Mouse (Mus musculus): Measurements from ENCODE around the gene Prrg2. TPM values are rescaled to one million over a fixed set of nuclear protein-coding genes. Genes with fewer than 3 reads are reported as not detected.
"Not testable (repeated sequence)": the region's sequence is repeated elsewhere in the genome, so short reads cannot be mapped to it uniquely, and the experiment has no call there.

Prrg2 gene
- 19.8 and 21.8 TPM in 2 replicates for total RNA-seq (2017)

GRCm38 (mm10) chr7:45062239-45062835, at the start of gene Prrg2, which contains the start of gene Nosip:
Gene Prrg2 (minus strand): TSS chr7:45062677.
Gene Nosip (plus strand): TSS chr7:45062429.
- peak; percentile 94 for ATAC-seq (ENCODE audit: extremely low read depth, insufficient number of reproducible peaks, low FRiP score, poor library complexity, severe bottlenecking)

- ATAC-seq (ENCODE audit: extremely low read depth, insufficient number of reproducible peaks, low FRiP score, poor library complexity, severe bottlenecking) = no peak
Measured at GRCm38 (mm10) chr7:45111940-45112339, 49.5 kb upstream of the Prrg2 start.

GRCm38 (mm10) chr7:45110089-45110488, 47.6 kb upstream of the Prrg2 start:
- ATAC-seq (ENCODE audit: extremely low read depth, insufficient number of reproducible peaks, low FRiP score, poor library complexity, severe bottlenecking) = not testable (repeated sequence)

GRCm38 (mm10) chr7:45107052-45107645, 44.7 kb upstream of the Prrg2 start:
- no peak for ATAC-seq (ENCODE audit: extremely low read depth, insufficient number of reproducible peaks, low FRiP score, poor library complexity, severe bottlenecking)

- no peak for ATAC-seq (ENCODE audit: extremely low read depth, insufficient number of reproducible peaks, low FRiP score, poor library complexity, severe bottlenecking)
Measured at GRCm38 (mm10) chr7:45106441-45106840, 44.0 kb upstream of the Prrg2 start.

GRCm38 (mm10) chr7:45105491-45105890, 43.0 kb upstream of the Prrg2 start:
- no peak for ATAC-seq (ENCODE audit: extremely low read depth, insufficient number of reproducible peaks, low FRiP score, poor library complexity, severe bottlenecking)

GRCm38 (mm10) chr7:45104941-45105340, 42.5 kb upstream of the Prrg2 start:
- ATAC-seq (ENCODE audit: extremely low read depth, insufficient number of reproducible peaks, low FRiP score, poor library complexity, severe bottlenecking) = no peak

GRCm38 (mm10) chr7:45103652-45104180, 41.2 kb upstream of the Prrg2 start, which contains the start of gene Fcgrt:
Gene Fcgrt (minus strand): TSS chr7:45103851.
- ATAC-seq (ENCODE audit: extremely low read depth, insufficient number of reproducible peaks, low FRiP score, poor library complexity, severe bottlenecking) = no peak

- ATAC-seq (ENCODE audit: extremely low read depth, insufficient number of reproducible peaks, low FRiP score, poor library complexity, severe bottlenecking) = no peak
Measured at GRCm38 (mm10) chr7:45102940-45103585, 40.6 kb upstream of the Prrg2 start.

GRCm38 (mm10) chr7:45102441-45102840, 40.0 kb upstream of the Prrg2 start:
- no peak for ATAC-seq (ENCODE audit: extremely low read depth, insufficient number of reproducible peaks, low FRiP score, poor library complexity, severe bottlenecking)

- ATAC-seq (ENCODE audit: extremely low read depth, insufficient number of reproducible peaks, low FRiP score, poor library complexity, severe bottlenecking) = no peak
Measured at GRCm38 (mm10) chr7:45100046-45100445, 37.6 kb upstream of the Prrg2 start.

GRCm38 (mm10) chr7:45098541-45099240, 36.2 kb upstream of the Prrg2 start:
- ATAC-seq (ENCODE audit: extremely low read depth, insufficient number of reproducible peaks, low FRiP score, poor library complexity, severe bottlenecking) = no peak

GRCm38 (mm10) chr7:45097479-45097878, 35.0 kb upstream of the Prrg2 start:
- ATAC-seq (ENCODE audit: extremely low read depth, insufficient number of reproducible peaks, low FRiP score, poor library complexity, severe bottlenecking) = no peak

GRCm38 (mm10) chr7:45095965-45096364, 33.5 kb upstream of the Prrg2 start:
- not testable (repeated sequence) for ATAC-seq (ENCODE audit: extremely low read depth, insufficient number of reproducible peaks, low FRiP score, poor library complexity, severe bottlenecking)

GRCm38 (mm10) chr7:45095367-45095766, 32.9 kb upstream of the Prrg2 start:
- no peak for ATAC-seq (ENCODE audit: extremely low read depth, insufficient number of reproducible peaks, low FRiP score, poor library complexity, severe bottlenecking)

- ATAC-seq (ENCODE audit: extremely low read depth, insufficient number of reproducible peaks, low FRiP score, poor library complexity, severe bottlenecking) = no peak
Measured at GRCm38 (mm10) chr7:45094121-45094520, 31.6 kb upstream of the Prrg2 start.

- ATAC-seq (ENCODE audit: extremely low read depth, insufficient number of reproducible peaks, low FRiP score, poor library complexity, severe bottlenecking) = no peak
Measured at GRCm38 (mm10) chr7:45093516-45093905, 31.0 kb upstream of the Prrg2 start.

- no peak for ATAC-seq (ENCODE audit: extremely low read depth, insufficient number of reproducible peaks, low FRiP score, poor library complexity, severe bottlenecking)
Measured at GRCm38 (mm10) chr7:45092828-45093515, 30.5 kb upstream of the Prrg2 start.

GRCm38 (mm10) chr7:45092048-45092447, 29.6 kb upstream of the Prrg2 start, which contains the start of gene Rcn3:
Gene Rcn3 (minus strand): TSS chr7:45092221.
- no peak for ATAC-seq (ENCODE audit: extremely low read depth, insufficient number of reproducible peaks, low FRiP score, poor library complexity, severe bottlenecking)
